Mouse (Mus musculus) B cell, adult (primary cell): ENCODE data around the gene Mtrf1. TPM values are rescaled to one million over a fixed set of nuclear protein-coding genes. Genes with fewer than 3 reads are reported as not detected.

Experiments
- total RNA-seq: library from RNA; stranded (reverse); gene quantifications from 4 replicates; pipeline ENCODE4 v1.2.4, GENCODE M21; 2023; ENCODE audit not compliant: inconsistent age

Mtrf1 gene
- total RNA-seq = 1.9 to 2.7 TPM (median 2.3 TPM) in 4 replicates

GRCm38 (mm10) chr14:79397321-79398122 is at the start of gene Mtrf1:
Gene Mtrf1 (plus strand): TSS chr14:79397772.

GRCm38 (mm10) chr14:79390265-79390926 is 7.2 kb upstream of the Mtrf1 start, which contains the start of gene Naa16:
Gene Naa16 (minus strand): TSS chr14:79390778.

GRCm38 (mm10) chr14:79425979-79426729 is 28.6 kb downstream of the Mtrf1 start, which contains the start of gene Kbtbd7:
Gene Kbtbd7 (plus strand): TSS chr14:79426511.

DNA sequence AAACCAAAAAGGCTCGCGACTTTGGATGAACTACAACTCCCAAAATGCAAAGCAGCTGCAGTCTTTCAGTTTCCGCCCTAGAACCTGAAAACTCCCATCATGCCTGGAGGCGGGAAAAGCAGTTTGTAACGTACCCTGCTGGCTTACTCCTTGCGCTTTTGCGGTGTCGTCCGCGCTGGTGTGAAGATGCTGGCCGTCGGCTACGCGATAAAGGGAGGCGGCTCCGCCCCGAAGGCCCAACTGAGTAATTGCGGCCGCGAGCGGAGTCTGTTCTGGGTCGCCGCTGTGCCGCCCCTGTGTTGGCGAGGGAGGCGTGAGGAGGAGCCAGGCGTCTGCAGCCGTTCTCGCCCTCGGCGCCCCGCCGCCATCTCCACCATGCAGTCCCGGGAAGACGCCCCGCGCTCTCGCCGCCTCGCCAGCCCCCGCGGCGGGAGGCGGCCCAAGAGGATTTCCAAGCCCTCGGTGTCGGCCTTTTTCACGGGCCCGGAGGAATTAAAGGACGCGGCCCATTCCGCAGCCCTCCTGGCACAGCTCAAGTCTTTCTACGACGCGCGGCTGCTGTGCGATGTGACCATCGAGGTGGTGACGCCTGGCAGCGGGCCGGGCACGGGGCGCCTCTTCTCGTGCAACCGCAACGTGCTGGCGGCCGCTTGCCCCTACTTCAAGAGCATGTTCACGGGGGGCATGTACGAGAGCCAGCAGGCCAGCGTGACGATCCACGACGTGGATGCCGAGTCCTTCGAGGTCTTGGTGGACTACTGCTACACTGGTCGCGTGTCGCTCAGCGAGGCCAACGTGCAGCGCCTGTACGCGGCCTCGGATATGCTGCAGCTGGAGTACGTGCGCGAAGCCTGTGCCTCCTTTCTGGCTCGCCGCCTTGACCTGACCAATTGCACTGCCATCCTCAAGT is 54.4 kb downstream of the Mtrf1 start, which contains the start of gene Kbtbd6:
TSS of gene Kbtbd6 (plus strand) at position 155 of the 910 bp plus-strand sequence.

Other genes starting within 250 kb of the Mtrf1 start
- gene Zfp957, start 150.4 kb upstream of the Mtrf1 start, total RNA-seq = not detected in 4 replicates
- 35.3 to 43.6 TPM (median 41.3 TPM) in 4 replicates for gene Rgcc, start 96.1 kb upstream of the Mtrf1 start, total RNA-seq
- 49.6 to 58.3 TPM (median 52.1 TPM) in 4 replicates for gene Naa16, start 7.0 kb upstream of the Mtrf1 start, total RNA-seq
- gene Kbtbd7, start 28.7 kb downstream of the Mtrf1 start, total RNA-seq = 14.9 to 18.1 TPM (median 15.9 TPM) in 4 replicates
- 0.24 to 0.90 TPM (median 0.45 TPM) in 3 of 4 replicates, not detected in the other for gene Kbtbd6, start 54.1 kb downstream of the Mtrf1 start, total RNA-seq
- 182 to 193 TPM (median 191 TPM) in 4 replicates for gene Elf1, start 83.4 kb downstream of the Mtrf1 start, total RNA-seq
- 24.9 to 29.4 TPM (median 27.8 TPM) in 4 replicates for gene Wbp4, start 83.7 kb downstream of the Mtrf1 start, total RNA-seq
- gene Sugt1, start 189.9 kb downstream of the Mtrf1 start, total RNA-seq = 61.7 to 66.7 TPM (median 64.1 TPM) in 4 replicates